Mouse (Mus musculus) erythroblast, embryonic 14.5 days (primary cell): Measurements from ENCODE around the gene Lpar5. TPM values are rescaled to one million over a fixed set of nuclear protein-coding genes. Genes with fewer than 3 reads are reported as not detected.

Experiments used
- H3K27me3 ChIP-seq: 2 replicates; pipeline ENCODE4 v1.6.1; 2012; ENCODE audit warnings: inconsistent platforms; ENCODE audit not compliant: control insufficient read depth
- H3K36me3 ChIP-seq: 2 replicates; pipeline ENCODE4 v1.6.1; 2012; ENCODE audit warnings: mild to moderate bottlenecking, inconsistent platforms; ENCODE audit not compliant: control insufficient read depth
- H3K4me1 ChIP-seq: 2 replicates; pipeline ENCODE4 v1.6.1; 2012; ENCODE audit warnings: inconsistent platforms; ENCODE audit not compliant: control insufficient read depth
- H3K4me3 ChIP-seq: replicated peaks from 2 replicates; pipeline ENCODE3; 2012; ENCODE audit warnings: moderate library complexity, mild to moderate bottlenecking, inconsistent platforms
- H3K9me3 ChIP-seq: 2 replicates; pipeline ENCODE4 v1.6.1; 2012; ENCODE audit warnings: low read length, inconsistent platforms, mixed read lengths; ENCODE audit not compliant: control insufficient read depth
- GATA1 ChIP-seq: IDR thresholded peaks from 2 replicates; pipeline ENCODE4 v1.6.1; 2012; ENCODE audit warnings: low read length, inconsistent platforms, mixed read lengths
- TAL1 ChIP-seq: IDR thresholded peaks from 3 replicates; pipeline ENCODE4 v1.6.1; 2012; ENCODE audit warnings: low read length, inconsistent platforms, mixed read lengths
- polyA plus RNA-seq: library from polyadenylated mRNA; stranded (reverse); fragments of >175 nt; gene quantifications from 2 replicates; pipeline ENCODE4 v1.2.3, GENCODE M21; 2012

The Lpar5 gene
- polyA plus RNA-seq, 1 experiment, result 0.06 TPM

DNA sequence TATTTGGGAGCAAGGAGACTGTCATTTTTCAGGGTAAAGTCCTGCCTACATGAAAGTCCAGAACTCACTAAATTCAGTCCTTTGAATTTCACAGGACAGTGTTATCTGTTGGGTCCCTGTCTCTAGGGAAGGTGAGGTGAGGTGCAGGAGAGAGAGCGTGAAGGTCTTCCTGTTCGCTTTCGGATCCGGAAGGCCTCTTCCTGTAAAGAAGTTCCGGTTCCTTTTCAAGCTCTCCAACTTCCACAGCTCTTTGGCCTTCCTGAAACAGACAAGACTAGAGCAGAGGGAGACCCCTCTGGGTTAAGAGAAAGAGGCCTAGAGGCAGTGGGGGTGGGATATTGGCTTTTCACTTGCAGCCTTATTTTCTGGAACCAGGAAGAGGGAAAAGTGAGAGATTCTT, 24.7 kb downstream of the Lpar5 start:
- no peaks in the 10 kb centered on the region for H3K9me3 ChIP-seq
- H3K27me3 ChIP-seq, result no peaks in the 10 kb centered on the region
- TF ChIP-seq GATA1 (no peak), TAL1 (no peak)
- H3K4me3 ChIP-seq, result no peak overlapping the region
- peaks cover 71% of the 10 kb centered on the region for H3K4me1 ChIP-seq
- no peaks in the 10 kb centered on the region; the same call in 1 of the 2 replicates for H3K36me3 ChIP-seq

DNA sequence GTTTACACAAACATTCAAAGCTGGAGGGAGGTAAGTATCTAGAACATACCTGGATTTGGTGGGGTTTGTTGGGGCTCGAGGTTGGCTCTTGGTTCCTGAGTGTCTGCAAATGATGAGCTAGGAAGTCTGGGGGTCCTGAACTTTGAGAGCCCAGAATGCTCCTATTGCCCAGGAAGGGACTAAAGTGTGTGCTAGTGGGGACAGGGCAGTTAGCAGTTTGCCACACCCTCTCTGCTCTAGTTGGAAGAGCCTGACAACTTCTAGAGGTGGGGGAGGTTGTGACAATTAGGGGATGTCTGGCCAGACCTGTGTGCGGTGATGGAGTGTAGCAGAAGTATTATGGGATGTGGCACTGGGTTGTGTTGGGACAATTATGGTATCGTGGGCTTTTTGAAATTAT, 27.1 kb downstream of the Lpar5 start:
- H3K9me3 ChIP-seq, result no peaks in the 10 kb centered on the region
- TF ChIP-seq TAL1, result no peak
- TF ChIP-seq GATA1, result no peak
- no peaks in the 10 kb centered on the region for H3K27me3 ChIP-seq
- no peak overlapping the region for H3K4me3 ChIP-seq
- peaks cover 22% of the 10 kb centered on the region for H3K36me3 ChIP-seq
- peaks cover 76% of the 10 kb centered on the region for H3K4me1 ChIP-seq

DNA sequence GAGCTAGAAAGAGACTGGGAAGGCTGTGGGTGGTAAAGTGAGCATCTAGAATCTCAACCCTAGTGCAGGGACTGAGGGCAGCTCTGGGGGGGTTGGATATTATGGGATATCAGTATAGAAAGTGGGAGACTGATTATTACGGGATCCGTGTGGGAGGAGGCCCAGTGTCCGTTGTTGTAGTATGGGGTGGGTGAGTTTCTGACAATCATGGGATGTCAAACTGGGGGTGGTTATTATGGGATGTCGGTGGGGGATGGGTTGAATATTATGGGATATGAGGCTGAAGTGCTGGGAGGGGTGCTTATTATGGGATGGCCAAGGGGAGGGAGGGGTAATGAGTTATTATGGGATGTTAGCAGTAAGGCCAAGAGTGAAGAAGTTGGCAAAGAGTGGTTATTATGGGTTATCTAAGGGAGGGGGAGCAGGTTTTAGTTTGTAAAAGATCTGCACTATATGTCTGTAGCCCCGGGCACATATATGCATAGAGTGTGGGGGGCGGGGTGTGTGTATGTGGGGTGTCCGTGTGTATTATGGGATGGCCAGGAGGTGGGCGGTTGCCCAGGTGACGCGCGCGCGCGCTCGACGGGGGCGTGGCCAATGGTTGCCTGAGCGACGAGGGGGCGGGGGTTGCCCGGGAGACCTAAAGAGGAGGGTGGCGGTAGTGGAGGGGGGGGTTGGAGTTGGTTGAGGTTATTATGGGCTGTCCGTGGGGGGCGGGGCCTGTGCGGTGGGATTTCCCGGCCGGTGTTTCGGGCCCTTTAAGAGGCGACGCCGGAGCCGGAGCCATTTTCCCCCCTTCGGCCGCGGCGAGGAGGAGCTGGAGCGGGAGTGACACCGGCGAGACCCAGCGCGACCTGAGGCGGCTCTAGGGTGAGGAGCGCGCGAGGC, 27.9 kb downstream of the Lpar5 start, which contains the start of gene Chd4:
TSS of gene Chd4 (plus strand) at position 591 of the 888 bp plus-strand sequence.
- Histone ChIP-seq H3K9me3 (no peaks in the 10 kb centered on the region), H3K27me3 (no peaks in the 10 kb centered on the region), H3K4me1 (peaks cover 75% of the 10 kb centered on the region), H3K36me3 (peaks cover 30% of the 10 kb centered on the region), H3K4me3 (peak within 1 kb of the TSS; percentile 96)
- no peak for TF ChIP-seq GATA1
- TF ChIP-seq TAL1, result no peak

DNA sequence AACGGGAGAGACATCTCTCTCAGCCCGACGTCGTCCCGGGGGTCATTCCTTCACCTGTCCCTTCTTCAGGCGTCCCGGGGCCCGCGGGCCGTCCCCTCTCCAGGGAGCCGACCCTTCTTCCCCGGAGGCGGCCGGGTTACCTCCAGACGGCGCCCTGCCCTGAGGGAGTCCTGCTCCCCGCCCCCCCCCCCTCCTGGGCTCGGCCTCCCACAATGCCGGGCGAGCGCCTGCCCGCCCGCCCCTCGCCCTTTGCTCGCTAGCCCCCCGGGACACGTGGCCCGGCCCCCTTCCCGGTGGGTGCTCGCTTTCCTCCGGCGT, 28.5 kb downstream of the Lpar5 start:
- Histone ChIP-seq H3K9me3 (no peaks in the 10 kb centered on the region), H3K36me3 (peaks cover 36% of the 10 kb centered on the region), H3K4me1 (peaks cover 73% of the 10 kb centered on the region), H3K4me3 (peak overlapping the region; percentile 96), H3K27me3 (no peaks in the 10 kb centered on the region)
- TF ChIP-seq TAL1, result no peak
- no peak for TF ChIP-seq GATA1

DNA sequence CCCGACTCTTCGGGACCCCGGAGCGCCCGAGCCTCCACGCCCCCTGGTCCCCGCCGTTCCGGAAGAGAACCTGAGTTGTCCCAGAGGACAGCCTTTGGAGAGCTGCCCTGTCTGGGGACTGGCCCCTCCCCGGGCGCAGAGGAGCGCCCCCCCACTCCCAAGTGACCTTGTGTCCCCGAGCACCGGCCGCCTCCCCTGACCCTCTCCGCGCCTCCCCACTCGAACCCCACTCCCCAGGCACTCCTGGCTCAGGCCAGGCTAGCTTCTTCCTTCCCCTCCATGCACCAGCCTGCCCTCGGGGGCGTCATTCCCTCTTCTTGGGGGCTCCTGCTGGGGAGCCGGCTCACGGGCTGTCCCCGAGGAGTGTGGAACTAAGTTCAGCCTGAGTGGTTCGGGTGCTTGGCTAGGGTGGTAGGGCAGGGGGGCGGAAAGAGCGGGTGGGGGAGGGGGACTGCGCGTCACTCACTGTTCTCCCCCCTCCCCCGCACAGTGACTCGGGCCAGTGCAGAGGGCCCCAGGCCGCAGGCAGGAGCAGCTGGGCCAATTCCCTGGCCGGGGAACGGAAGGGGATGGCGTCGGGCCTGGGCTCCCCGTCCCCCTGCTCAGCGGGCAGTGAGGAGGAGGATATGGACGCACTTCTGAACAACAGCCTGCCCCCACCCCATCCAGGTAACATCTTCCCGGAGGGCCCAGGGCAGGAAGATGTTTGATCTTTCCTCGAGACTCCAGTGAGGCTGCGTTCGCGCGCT, 29.1 kb downstream of the Lpar5 start:
- Histone ChIP-seq H3K4me3 (peak overlapping the region; percentile 96), H3K36me3 (peaks cover 41% of the 10 kb centered on the region), H3K27me3 (no peaks in the 10 kb centered on the region), H3K9me3 (no peaks in the 10 kb centered on the region), H3K4me1 (peaks cover 77% of the 10 kb centered on the region)
- TF ChIP-seq GATA1, result no peak

DNA sequence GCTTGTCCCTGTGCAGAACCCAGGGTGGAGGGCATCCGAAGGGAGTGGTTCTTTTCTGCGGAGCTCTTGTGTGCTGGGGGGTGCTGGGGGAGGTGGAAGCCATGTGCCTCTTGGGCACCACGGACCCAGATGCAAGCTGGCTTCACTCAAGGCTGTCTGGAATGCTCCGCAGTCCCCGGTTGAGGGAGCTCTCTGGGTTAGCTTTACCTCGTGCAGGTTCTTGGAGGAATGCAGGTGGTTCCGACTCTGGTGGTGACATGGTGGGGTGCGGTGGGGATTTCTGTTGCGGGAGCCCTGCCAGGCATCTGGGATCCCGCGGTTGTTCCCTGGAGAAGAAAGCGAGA, 29.6 kb downstream of the Lpar5 start:
- Histone ChIP-seq H3K4me1 (peaks cover 80% of the 10 kb centered on the region), H3K4me3 (peak overlapping the region; percentile 96), H3K36me3 (peaks cover 47% of the 10 kb centered on the region), H3K9me3 (no peaks in the 10 kb centered on the region), H3K27me3 (no peaks in the 10 kb centered on the region)
- TF ChIP-seq GATA1 (no peak), TAL1 (no peak)

DNA sequence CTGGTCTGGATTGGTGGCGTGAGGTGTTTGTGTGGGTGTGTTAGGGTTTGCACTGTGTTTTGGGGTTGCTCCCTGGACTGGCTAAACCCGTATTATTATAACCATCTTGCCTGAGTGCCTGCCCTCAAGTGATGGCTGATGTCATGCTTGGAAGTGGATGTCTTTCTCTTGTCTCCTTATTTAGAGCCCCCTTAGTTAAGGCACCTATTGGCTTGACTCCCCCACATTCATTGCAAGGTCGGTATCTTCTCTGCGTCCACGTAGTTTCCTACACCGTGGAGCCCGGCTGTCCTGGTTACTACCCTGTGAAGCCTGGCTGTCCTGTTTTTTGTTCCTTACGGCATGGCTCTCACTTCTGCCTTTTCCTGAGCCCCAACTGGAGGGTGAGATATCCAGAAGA, 30.2 kb downstream of the Lpar5 start:
- TF ChIP-seq GATA1 (no peak), TAL1 (no peak)
- peaks cover 53% of the 10 kb centered on the region for H3K36me3 ChIP-seq
- H3K27me3 ChIP-seq, result no peaks in the 10 kb centered on the region
- H3K4me3 ChIP-seq, result peak overlapping the region; percentile 96
- H3K9me3 ChIP-seq, result no peaks in the 10 kb centered on the region
- H3K4me1 ChIP-seq, result peaks cover 82% of the 10 kb centered on the region

DNA sequence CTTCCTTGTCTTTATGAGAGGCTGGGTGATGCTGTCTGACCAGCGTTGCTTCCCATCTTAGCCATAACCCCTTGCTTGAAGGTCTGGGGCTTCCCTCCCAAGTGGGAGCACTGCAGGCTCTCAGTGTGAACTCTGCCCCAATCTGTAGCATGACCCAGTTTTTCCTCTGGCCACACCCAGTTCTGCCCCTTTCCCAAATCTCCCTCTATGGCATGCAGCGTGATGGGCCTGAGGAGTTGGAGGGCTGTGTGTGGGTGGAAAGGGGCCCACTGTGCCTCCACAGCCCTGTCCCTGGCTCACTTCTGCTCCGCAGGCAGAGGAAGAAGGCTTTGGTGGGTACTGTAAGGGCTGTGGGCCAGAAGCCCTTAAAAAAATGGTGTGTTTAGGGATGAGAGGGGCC, 30.8 kb downstream of the Lpar5 start:
- H3K4me3 ChIP-seq, result peak overlapping the region; percentile 96
- H3K36me3 ChIP-seq, result peaks cover 57% of the 10 kb centered on the region
- H3K9me3 ChIP-seq, result no peaks in the 10 kb centered on the region
- H3K27me3 ChIP-seq, result no peaks in the 10 kb centered on the region
- peaks cover 84% of the 10 kb centered on the region for H3K4me1 ChIP-seq
- no peak for TF ChIP-seq TAL1
- no peak for TF ChIP-seq GATA1

DNA sequence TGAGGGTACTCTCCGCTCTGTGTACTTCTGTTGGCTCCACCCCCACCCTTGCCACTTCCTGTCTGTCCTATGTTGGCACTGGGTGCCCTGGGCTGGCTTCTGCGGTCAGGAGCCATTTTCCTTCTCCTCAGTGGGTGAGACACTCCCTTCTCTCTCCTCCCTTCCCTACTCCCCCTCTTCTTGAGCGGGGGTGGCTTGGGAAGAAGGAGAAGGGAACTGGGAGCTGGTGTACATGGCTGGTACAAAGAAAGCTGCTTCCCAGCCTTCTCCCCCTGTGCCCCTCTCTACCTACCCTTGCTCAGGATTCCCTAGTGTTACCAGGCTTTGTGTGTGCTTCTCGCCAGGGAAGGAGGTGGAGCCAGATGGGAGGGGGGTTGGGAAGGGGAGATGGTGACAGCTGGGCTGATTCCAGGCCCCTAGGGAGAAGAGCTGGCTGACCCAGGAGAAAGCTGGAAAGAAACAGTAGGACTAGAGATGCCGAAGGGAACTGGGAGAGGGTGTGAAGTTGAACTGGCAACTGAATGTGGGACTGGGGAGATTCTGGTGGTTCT, 31.8 kb downstream of the Lpar5 start:
- Histone ChIP-seq H3K36me3 (peaks cover 62% of the 10 kb centered on the region), H3K4me1 (peaks cover 89% of the 10 kb centered on the region), H3K4me3 (no peak overlapping the region), H3K27me3 (no peaks in the 10 kb centered on the region), H3K9me3 (no peaks in the 10 kb centered on the region)
- TF ChIP-seq GATA1 (no peak), TAL1 (no peak)
